Mouse (Mus musculus) heart, postnatal 25 days (tissue): ENCODE data around the gene Ldlrad3. TPM values are rescaled to one million over a fixed set of nuclear protein-coding genes. Genes with fewer than 3 reads are reported as not detected.

Experiments
- DNase-seq: peaks from one replicate; pipeline ENCODE4 v3.0.0; 2022; ENCODE audit warnings: low spot score
- intact Hi-C: fragments of 180-260 bp; cut with DNase I; formaldehyde crosslinking; loops from one replicate; pipeline ENCODE4 v1.15.1; 2025
- total RNA-seq, 2 experiments: library from RNA; stranded (reverse); gene quantifications; 2 replicates each; pipeline ENCODE4 v1.2.3; 2021

Gene Ldlrad3
- total RNA-seq, 2 experiments from 2014 or later: 3.8 to 4.5 TPM

GRCm38 (mm10) chr2:102191736-102192135 is 5.6 kb upstream of the Ldlrad3 start:
- no peak for DNase-seq
- intact Hi-C loops: no loop called here

DNA sequence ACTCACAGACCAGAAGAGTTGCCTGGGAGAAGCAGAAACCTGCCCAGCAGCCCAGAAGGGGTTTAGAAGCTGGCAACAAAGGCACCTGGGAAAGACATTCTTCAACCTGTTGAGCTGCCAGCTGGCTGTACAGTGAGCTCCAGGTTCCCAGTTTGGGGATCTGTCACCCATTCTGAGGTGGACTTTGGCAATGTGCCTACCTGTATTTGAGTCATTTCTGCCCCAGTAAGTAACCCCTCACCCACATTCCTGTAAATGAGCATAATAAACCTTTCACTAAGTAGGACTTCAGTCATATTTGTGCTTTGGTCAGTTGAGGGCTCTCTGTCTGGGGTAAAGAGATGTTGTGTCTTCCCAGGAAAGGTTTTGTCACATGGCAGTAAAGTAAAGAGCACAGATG is 4.8 kb upstream of the Ldlrad3 start:
- DNase-seq: no peak
- intact Hi-C loops: no loop called here

GRCm38 (mm10) chr2:102185069-102185950 is 875 bp downstream of the Ldlrad3 start:
- intact Hi-C loops: loop anchor here (5.0 kb wide), 3 partner anchors 78 to 267 kb away; partner anchors contain the start of gene Fjx1
- no peak for DNase-seq

GRCm38 (mm10) chr2:102183720-102184480 is 2.3 kb downstream of the Ldlrad3 start:
- intact Hi-C loops: no loop called here
- no peak for DNase-seq

DNA sequence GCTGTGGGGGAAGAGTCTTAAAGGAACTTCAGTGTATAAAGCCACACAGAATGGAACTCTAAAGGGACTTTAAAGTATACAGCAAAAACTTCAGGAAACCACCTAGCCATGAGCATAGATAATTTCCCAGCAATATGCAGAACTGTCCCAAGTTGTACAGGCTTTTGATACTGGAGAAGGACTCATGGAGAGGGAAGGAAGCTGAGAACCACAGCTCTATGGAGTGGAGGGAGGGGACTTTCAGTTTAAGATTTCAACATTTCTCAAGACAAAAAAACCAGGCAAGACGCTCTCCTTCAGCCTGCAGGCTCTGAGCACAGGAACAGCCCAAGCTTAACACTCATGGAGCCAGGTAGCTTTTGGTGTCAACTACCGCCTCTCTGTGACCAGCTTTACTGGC is 4.7 kb downstream of the Ldlrad3 start:
- intact Hi-C loops: no loop called here
- no peak for DNase-seq

- no peak for DNase-seq
- intact Hi-C loops: no loop called here
Observed at GRCm38 (mm10) chr2:102176434-102176772, 9.8 kb downstream of the Ldlrad3 start.

GRCm38 (mm10) chr2:102175741-102176433 is 10.3 kb downstream of the Ldlrad3 start:
- intact Hi-C loops: no loop called here
- no peak for DNase-seq

- DNase-seq: no peak
- intact Hi-C loops: no loop called here
Observed at GRCm38 (mm10) chr2:102172458-102172857, 13.7 kb downstream of the Ldlrad3 start.

DNA sequence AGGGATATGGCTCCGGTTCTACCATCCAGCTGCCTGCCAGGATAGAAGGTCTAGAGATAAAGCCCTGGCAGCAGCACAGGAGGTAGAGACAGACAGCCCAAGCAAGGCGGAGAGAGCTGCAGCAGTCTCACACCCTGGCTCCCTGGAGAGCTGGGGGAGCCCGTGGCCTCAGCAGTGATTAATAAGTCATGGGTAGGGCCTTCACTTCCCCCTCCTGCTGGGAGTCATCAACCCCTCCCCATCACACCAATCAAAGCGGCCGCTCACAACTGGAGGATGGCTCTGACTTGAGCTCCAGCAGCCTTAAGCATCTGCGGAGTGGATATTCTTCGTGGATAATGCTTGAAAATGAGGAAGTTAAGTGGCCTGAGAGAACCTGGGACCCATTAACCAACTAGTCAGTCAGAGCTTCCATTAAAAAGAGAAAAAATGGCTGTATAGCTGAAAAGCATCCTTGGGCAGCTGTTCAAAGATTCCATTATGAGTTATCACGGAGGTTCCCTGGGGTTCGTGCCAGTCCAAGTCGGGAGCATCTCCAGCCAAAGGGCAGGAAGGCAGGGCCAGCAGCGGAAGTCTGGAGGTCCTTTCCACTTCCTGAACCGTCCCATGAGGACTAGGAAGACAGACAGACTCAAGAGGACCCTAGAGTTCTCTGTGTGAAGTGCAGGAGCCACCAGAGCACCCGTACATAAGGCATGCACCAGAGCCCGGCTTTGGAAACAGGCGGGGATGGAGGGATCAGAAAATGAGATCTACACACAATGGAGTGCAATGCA is 19.4 kb downstream of the Ldlrad3 start:
- intact Hi-C loops: no loop called here
- DNase-seq: no peak

GRCm38 (mm10) chr2:102163106-102163505 is 23.1 kb downstream of the Ldlrad3 start:
- DNase-seq: no peak

DNA sequence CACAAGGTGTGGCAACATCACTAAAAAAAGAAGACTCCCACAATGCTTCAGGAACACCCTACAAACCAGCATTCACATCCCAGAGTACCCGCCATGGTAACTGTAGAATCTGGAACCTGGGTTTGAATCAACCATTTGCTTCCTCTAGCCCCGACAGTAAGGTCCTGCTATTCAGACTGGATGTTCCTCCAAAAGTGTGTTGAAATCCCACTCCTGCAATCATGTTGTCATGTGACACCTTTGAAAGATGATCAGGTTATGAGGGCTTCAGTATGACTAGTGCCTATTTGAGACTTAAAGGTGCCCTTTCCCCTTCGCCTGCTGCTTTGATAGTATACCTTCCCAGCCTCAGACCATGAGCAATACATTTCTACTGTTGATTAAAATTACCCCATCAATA is 28.6 kb downstream of the Ldlrad3 start:
- DNase-seq: no peak
- intact Hi-C loops: no loop called here

More at GRCm38 (mm10) chr2:102163106-102163505, 23.1 kb downstream of the Ldlrad3 start:
- intact Hi-C loops: no loop called here

DNA sequence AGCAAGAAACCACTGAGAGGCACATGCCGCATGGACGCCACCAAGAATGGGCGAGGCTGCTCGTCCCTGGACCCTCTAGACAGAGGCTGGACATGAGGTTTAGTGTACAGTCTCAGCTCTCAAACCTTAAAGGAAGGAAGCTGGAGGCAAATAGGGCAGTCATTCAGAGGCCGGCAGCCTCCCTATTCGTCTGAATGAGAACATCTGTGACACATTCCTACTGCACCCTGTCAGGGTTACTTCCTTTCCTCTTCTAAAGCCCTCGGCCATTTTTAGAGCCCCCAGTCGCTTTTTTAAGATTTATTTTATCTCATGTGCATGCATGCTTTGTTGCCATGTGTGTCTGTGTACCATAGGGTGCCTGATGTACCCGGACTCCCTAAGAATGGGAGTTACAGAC is 29.2 kb downstream of the Ldlrad3 start:
- DNase-seq: no peak
- intact Hi-C loops: no loop called here

DNA sequence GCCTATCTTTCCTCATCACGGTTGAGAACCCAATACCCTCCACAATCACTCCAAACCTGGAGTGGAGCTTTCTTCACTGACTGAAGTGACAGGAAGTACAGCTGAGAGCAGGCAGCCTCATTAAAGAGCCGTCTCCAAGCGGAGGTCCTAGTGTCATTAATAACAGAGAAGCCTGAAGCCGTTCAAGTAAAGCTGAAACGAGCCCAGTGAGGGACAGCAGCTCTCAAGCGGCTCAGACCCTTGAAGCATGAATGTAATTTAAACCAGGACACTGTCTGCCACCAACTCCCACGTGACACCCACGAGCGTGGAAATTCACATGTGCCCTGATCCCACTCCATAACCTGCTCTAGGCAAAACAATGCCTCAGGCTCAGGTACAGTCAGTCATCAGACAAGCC is 29.7 kb downstream of the Ldlrad3 start:
- no peak for DNase-seq
- intact Hi-C loops: no loop called here

DNA sequence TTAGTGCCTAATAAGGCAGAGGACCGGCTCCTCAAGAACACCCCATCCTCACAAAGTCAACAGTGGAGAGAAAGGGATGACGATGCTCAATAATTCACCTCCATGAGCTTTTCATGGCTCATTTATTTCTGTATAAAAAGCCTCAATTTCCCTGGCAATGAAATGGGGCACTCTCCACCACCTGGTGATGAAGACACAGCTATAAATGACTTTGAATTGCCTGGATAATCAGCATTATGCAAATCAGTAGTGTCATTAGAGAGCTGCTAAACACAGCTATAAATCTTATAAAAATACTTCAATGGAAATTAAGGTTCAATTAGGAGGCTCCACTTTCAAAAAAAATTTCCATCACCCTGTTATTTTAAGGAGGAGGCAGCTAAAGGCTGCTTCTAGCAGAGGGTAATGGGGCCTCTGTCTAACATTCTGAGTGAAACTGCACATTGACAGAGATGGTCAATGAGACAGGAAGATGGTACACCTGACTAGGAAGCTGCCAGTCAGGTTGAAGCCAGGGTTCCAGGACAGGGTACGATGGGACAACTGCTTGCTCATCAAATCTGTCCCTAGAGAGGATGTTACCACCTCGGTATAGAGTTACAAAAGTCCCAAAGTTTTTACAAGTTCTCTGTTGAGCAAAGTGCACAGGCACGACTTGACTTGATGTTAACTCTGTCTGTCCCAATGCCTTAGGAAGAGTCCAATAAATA is 30.7 kb downstream of the Ldlrad3 start:
- DNase-seq: no peak
- intact Hi-C loops: no loop called here

GRCm38 (mm10) chr2:102154771-102155211 is 31.4 kb downstream of the Ldlrad3 start:
- DNase-seq: no peak
- intact Hi-C loops: no loop called here

DNA sequence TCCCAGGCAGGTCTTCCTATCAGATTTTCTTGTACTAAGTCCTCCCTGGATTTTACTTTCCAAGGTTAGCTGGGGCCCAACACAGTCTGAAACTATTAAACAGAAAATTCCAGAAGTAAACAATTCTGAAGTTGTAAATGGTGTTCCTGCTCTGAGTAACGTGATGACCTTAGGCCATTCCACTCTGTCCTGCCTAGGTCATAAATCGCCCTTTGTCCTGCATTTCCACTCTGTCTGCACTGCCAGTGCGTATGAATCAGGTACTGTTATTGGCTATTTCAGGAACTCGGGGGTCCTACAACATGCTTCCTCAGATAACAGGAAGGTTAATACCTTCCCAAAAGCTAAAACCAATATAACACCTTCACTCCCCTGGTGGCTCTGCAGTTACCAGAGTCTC is 31.9 kb downstream of the Ldlrad3 start:
- no peak for DNase-seq
- intact Hi-C loops: no loop called here

DNA sequence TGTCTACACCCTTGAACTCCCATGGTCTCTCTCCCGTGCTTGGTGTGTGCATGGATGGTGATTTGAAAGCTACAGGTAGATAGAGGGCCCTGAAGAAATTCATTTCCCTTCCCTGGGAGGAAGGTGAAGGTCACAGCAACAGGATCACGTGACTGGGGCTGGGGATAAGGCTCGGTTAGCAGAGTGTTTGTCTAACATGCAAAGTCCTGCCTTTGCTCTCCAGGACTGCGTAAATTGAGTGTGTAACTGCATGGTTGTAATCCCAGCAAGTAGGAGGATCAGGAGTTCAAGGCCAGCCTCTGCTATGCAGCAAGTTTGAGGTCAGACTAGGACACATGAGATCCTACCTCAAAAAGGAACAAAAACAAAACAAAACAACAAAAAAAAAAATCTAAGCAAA is 32.7 kb downstream of the Ldlrad3 start:
- intact Hi-C loops: no loop called here
- no peak for DNase-seq

- intact Hi-C loops: no loop called here
- no peak for DNase-seq
Observed at GRCm38 (mm10) chr2:102152851-102153250, 33.3 kb downstream of the Ldlrad3 start.

GRCm38 (mm10) chr2:102149058-102149457 is 37.1 kb downstream of the Ldlrad3 start:
- intact Hi-C loops: no loop called here
- DNase-seq: no peak
